Mouse (Mus musculus): Measurements from ENCODE around the gene Eif3c. TPM values are rescaled to one million over a fixed set of nuclear protein-coding genes. Genes with fewer than 3 reads are reported as not detected.

Eif3c gene
- polyA plus RNA-seq, 1 experiment from 2014 or later, result 212 TPM

DNA sequence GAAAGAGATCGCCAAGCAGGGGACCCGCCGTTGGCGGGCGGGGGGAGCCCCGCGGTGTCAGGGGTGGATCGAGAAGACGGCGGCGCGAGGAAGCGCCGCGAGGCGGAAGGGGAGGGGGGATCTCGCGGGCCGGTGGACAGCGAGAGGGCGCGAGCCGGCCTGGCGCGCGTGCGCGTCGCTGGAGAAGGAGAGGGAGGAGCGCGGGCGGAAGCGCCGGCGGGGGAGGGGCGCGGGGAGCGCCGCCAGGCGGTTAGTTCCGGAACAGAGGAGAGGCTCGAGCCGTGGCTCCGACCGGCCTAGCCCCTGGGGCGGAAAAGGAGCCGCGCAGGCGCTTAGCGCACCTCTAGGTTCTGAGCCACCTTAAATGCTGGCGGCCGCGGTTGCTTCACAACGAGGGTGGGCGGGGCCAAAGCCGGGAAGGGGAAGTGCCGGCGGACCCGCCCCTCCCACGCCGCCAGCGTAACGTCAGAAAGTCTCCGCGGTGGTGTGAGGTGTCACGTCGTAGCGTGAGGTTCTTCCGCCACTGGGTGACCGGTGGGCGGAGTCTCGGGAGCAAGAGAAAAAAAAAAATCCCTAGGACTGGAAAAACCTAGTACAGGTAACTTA is 62.8 kb downstream of the Eif3c start, which contains the start of gene Atxn2l:
Atxn2l (minus strand) TSS at position 165 of the 606 bp plus-strand sequence.
- ATAC-seq, result peak; percentile 85
- Histone ChIP-seq H3K27ac (peak within 1 kb of the TSS; percentile 100), H3K36me3 (ENCODE audit: poor library complexity, severe bottlenecking) (peaks cover 29% of the 10 kb centered on the region), H3K4me2 (peak within 1 kb of the TSS; percentile 76), H3K27me3 (no peaks in the 10 kb centered on the region), H3K4me1 (peaks cover 11% of the 10 kb centered on the region), H3K9ac (peak within 1 kb of the TSS; percentile 96), H3K4me3 (peak within 1 kb of the TSS; percentile 100), H3K9me3 (replicated peaks) (no peaks in the 10 kb centered on the region)
- 0% methylated on average over 50 of the region's 72 CpGs for WGBS

DNA sequence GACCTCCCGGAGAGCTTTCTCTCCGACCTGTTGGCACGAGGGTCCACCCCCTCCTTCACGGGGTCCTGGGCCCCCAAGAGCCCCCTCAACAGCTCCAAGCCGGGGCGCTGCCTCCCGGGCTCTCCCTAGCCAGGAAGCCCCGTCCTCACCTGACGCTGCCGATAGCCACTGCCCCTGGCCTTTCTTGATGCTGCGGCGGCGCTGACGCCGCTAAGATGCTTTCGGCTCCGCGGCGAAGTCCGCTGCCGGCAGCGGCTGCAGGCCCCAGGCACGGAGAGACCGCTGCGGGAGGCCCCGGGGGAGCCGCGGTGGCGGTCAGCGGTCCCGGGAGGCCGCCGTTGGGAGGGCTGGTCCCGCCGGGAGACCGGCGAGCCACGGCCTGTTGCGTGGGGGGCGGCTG is 63.5 kb downstream of the Eif3c start:
- H3K4me1 ChIP-seq, result peaks cover 11% of the 10 kb centered on the region
- no peaks in the 10 kb centered on the region for H3K9me3 ChIP-seq (replicated peaks)
- peak overlapping the region; percentile 100 for H3K27ac ChIP-seq
- H3K27me3 ChIP-seq, result no peaks in the 10 kb centered on the region
- H3K4me3 ChIP-seq, result peak overlapping the region; percentile 100
- H3K4me2 ChIP-seq, result peak overlapping the region; percentile 76
- peak overlapping the region; percentile 96 for H3K9ac ChIP-seq
- WGBS, result 1% methylated on average over 40 of the region's 40 CpGs
- peaks cover 35% of the 10 kb centered on the region for H3K36me3 ChIP-seq (ENCODE audit: poor library complexity, severe bottlenecking)
- no peak for ATAC-seq

DNA sequence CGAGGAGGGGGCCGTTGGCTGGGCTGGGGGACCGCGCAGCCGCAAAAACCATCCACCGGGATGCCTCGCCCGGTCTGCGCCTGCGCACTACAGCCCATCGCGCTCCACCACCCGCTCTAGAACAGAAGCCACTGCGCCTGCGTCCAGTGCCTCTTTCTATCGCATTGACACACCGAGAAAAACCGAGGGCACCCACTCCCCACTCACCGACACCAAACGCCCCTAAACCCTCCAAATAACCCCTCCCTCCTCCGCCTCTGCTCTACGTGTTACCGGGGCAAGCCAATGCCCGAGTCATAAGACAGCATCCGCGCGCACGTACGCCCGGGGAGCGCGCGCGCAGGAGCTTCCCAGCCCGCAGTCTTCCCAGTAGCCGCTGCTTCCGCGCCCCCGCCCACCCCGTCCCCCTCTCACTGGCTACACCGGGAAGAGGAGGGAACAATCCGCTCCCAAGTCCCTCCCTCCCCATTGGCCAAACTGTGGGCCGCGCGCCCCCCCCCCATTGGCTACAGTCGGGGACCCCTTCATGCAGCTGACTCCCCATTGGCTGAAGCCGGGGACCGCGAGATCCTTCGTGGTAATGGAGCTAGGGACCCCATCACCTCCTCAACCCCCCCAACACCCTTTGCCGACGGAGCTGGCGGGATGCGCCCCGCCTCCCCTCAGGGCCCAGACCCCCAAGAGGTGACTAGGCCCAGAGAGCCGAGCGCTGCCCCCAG is 64.0 kb downstream of the Eif3c start:
- H3K27ac ChIP-seq, result peak overlapping the region; percentile 100
- peak overlapping the region; percentile 100 for H3K4me3 ChIP-seq
- H3K36me3 ChIP-seq (ENCODE audit: poor library complexity, severe bottlenecking), result peaks cover 41% of the 10 kb centered on the region
- WGBS, result 1% methylated on average over 39 of the region's 57 CpGs
- H3K4me2 ChIP-seq, result peak overlapping the region; percentile 76
- peaks cover 11% of the 10 kb centered on the region for H3K4me1 ChIP-seq
- H3K9me3 ChIP-seq (replicated peaks), result no peaks in the 10 kb centered on the region
- no peaks in the 10 kb centered on the region for H3K27me3 ChIP-seq
- H3K9ac ChIP-seq, result peak overlapping the region; percentile 96
- peak; percentile 90 for ATAC-seq

DNA sequence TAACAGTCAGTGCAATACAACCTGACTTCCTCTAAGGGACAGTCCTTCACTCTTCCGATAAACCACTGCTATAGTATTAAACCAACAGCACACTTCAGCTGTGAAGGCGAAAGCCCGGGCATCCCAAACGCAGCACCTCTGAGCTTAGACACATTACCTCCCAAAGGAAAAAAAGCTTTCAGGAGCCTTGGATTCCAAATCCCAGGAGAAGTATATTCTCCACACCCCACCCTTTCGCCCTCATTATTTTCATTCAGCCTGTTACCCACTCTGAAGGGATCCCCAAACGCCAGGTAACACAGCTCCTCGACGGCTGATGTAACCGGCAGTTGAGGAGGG is 64.6 kb downstream of the Eif3c start:
- Histone ChIP-seq H3K36me3 (ENCODE audit: poor library complexity, severe bottlenecking) (peaks cover 46% of the 10 kb centered on the region), H3K4me1 (peaks cover 11% of the 10 kb centered on the region), H3K27me3 (no peaks in the 10 kb centered on the region), H3K9ac (peak overlapping the region; percentile 70), H3K27ac (peak overlapping the region; percentile 100), H3K4me3 (peak overlapping the region; percentile 100), H3K9me3 (replicated peaks) (no peaks in the 10 kb centered on the region), H3K4me2 (peak overlapping the region; percentile 76)
- no peak; the same call in 1 of the 2 replicates for ATAC-seq
- 1% methylated on average over 9 of the region's 9 CpGs for WGBS

DNA sequence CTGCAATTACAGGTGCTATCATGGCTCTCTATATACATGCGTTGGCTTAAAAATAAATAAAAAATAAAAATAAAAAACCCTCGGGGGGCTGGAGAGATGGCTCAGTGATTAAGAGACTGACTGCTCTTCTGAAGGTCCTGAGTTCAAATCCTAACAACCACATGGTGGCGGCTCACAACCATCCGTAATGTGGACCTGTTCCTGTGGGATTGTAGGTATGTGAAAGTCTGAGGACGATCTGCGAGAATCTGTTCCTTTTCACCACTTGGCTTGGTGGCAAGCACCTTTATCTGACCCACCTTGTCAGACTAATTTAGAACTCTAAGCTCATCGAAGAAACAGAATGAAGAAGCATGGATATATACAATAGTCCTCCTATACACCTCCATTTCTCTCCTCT is 66.8 kb downstream of the Eif3c start:
- Histone ChIP-seq H3K9me3 (replicated peaks) (no peaks in the 10 kb centered on the region), H3K4me3 (no peak overlapping the region), H3K4me1 (peaks cover 11% of the 10 kb centered on the region), H3K4me2 (no peak overlapping the region), H3K9ac (no peak overlapping the region), H3K36me3 (ENCODE audit: poor library complexity, severe bottlenecking) (peaks cover 69% of the 10 kb centered on the region), H3K27ac (no peak overlapping the region), H3K27me3 (no peaks in the 10 kb centered on the region)
- no peak for ATAC-seq
- 95% methylated on average over 7 of the region's 7 CpGs for WGBS

DNA sequence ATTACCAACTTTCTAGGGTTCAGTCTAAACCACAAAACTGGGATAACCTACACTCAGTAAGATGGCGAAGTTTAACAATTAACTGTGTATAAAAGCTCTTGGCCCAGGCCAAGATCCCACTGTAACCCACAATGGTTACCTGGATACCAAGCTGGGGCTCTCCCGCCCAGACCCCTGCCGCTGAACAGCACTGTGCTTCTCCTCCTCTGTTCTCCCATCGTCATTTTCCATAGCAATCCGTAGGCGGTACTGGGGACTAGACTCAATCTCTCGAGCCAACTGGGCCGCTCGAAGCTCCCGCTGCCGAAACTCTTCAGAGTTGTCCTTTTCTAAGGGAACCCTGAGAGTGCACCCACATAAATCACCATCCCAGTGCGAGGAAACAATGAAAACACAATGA is 68.2 kb downstream of the Eif3c start:
- 89% methylated on average over 12 of the region's 12 CpGs for WGBS
- H3K27me3 ChIP-seq, result no peaks in the 10 kb centered on the region
- no peak overlapping the region for H3K4me2 ChIP-seq
- peaks cover 83% of the 10 kb centered on the region for H3K36me3 ChIP-seq (ENCODE audit: poor library complexity, severe bottlenecking)
- H3K27ac ChIP-seq, result no peak overlapping the region
- H3K9me3 ChIP-seq (replicated peaks), result no peaks in the 10 kb centered on the region
- H3K4me1 ChIP-seq, result peaks cover 11% of the 10 kb centered on the region
- no peak for ATAC-seq
- no peak overlapping the region for H3K4me3 ChIP-seq
- no peak overlapping the region for H3K9ac ChIP-seq

DNA sequence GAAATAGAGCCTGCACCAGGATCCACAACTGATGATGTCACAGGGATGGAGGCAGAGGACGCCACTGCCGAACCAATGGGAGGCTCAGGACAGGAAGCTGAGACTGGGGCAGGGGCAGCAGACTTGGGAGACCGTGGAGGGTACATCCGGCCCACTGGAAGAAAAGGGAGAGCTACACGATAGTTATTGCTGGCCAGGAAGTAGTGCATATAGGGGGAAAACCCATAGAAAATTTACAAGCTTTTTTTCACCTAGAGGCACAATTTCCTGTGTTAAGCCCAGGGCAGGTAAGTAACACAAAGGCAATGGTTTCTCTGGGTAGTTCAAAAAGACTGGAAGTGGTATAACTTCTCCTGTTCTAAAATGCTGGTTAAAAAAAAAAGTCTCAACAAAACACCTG is 69.7 kb downstream of the Eif3c start:
- Histone ChIP-seq H3K36me3 (ENCODE audit: poor library complexity, severe bottlenecking) (peaks cover 97% of the 10 kb centered on the region), H3K4me1 (peaks cover 9% of the 10 kb centered on the region), H3K9ac (no peak overlapping the region), H3K27ac (no peak overlapping the region), H3K27me3 (no peaks in the 10 kb centered on the region), H3K4me3 (no peak overlapping the region), H3K4me2 (no peak overlapping the region), H3K9me3 (replicated peaks) (no peaks in the 10 kb centered on the region)
- WGBS, result 85% methylated on average over 5 of the region's 5 CpGs
- ATAC-seq, result no peak

Small RNAs within 50 kb of the gene (microRNA-seq; reads per million reads assigned to microRNA genes)
- gene Mir7059, result 0.80 reads per million

Other genes starting within 250 kb of the Eif3c start
- 1.0 and 1.9 TPM in 2 replicates for gene Lat, start 196.8 kb downstream of the Eif3c start, polyA plus RNA-seq (2015; fragmentation: Nextera tagmentation; extraction: Ambion mirVana)
- gene Spns1, start 189.0 kb downstream of the Eif3c start, polyA plus RNA-seq (2015; fragmentation: Nextera tagmentation; extraction: Ambion mirVana), result 58.6 and 69.2 TPM in 2 replicates
- gene Nfatc2ip, start 169.7 kb downstream of the Eif3c start, polyA plus RNA-seq (2015; fragmentation: Nextera tagmentation; extraction: Ambion mirVana), result 3.0 and 4.5 TPM in 2 replicates
- not detected in 2 replicates for gene Cd19, start 151.5 kb downstream of the Eif3c start, polyA plus RNA-seq (2015; fragmentation: Nextera tagmentation; extraction: Ambion mirVana)
- gene Rabep2, start 137.7 kb downstream of the Eif3c start, polyA plus RNA-seq (2015; fragmentation: Nextera tagmentation; extraction: Ambion mirVana), result 18.7 and 22.4 TPM in 2 replicates
- gene Atp2a1, start 103.3 kb downstream of the Eif3c start, polyA plus RNA-seq (2015; fragmentation: Nextera tagmentation; extraction: Ambion mirVana), result 0.19 and 0.32 TPM in 2 replicates
- 55.8 and 61.6 TPM in 2 replicates for gene Sh2b1, start 91.0 kb downstream of the Eif3c start, polyA plus RNA-seq (2015; fragmentation: Nextera tagmentation; extraction: Ambion mirVana)
- 114 and 123 TPM in 2 replicates for gene Tufm, start 79.0 kb downstream of the Eif3c start, polyA plus RNA-seq (2015; fragmentation: Nextera tagmentation; extraction: Ambion mirVana)
- 52.4 and 60.0 TPM in 2 replicates for gene Atxn2l, start 63.0 kb downstream of the Eif3c start, polyA plus RNA-seq (2015; fragmentation: Nextera tagmentation; extraction: Ambion mirVana)
- gene Apobr, start 18.5 kb upstream of the Eif3c start, polyA plus RNA-seq (2015; fragmentation: Nextera tagmentation; extraction: Ambion mirVana), result 0.38 and 0.46 TPM in 2 replicates
- gene Cln3, start 19.4 kb upstream of the Eif3c start, polyA plus RNA-seq (2015; fragmentation: Nextera tagmentation; extraction: Ambion mirVana), result 26.3 and 30.8 TPM in 2 replicates
- gene Il27, start 28.5 kb upstream of the Eif3c start, polyA plus RNA-seq (2015; fragmentation: Nextera tagmentation; extraction: Ambion mirVana), result not detected in 2 replicates
- gene Nupr1, start 64.5 kb upstream of the Eif3c start, polyA plus RNA-seq (2015; fragmentation: Nextera tagmentation; extraction: Ambion mirVana), result 2.1 and 2.5 TPM in 2 replicates
- gene Sgf29, start 82.9 kb upstream of the Eif3c start, polyA plus RNA-seq (2015; fragmentation: Nextera tagmentation; extraction: Ambion mirVana), result 57.3 and 64.6 TPM in 2 replicates
- gene Sult1a1, start 110.0 kb upstream of the Eif3c start, polyA plus RNA-seq (2015; fragmentation: Nextera tagmentation; extraction: Ambion mirVana), result 0.46 and 0.68 TPM in 2 replicates
- gene Bola2, start 129.0 kb upstream of the Eif3c start, polyA plus RNA-seq (2015; fragmentation: Nextera tagmentation; extraction: Ambion mirVana), result 183 and 187 TPM in 2 replicates
- 16.6 TPM in 2 replicates for gene Slx1b, start 129.4 kb upstream of the Eif3c start, polyA plus RNA-seq (2015; fragmentation: Nextera tagmentation; extraction: Ambion mirVana)
- gene Coro1a, start 141.4 kb upstream of the Eif3c start, polyA plus RNA-seq (2015; fragmentation: Nextera tagmentation; extraction: Ambion mirVana), result 72.7 and 77.1 TPM in 2 replicates
- gene Mapk3, start 193.2 kb upstream of the Eif3c start, polyA plus RNA-seq (2015; fragmentation: Nextera tagmentation; extraction: Ambion mirVana), result 75.3 and 78.3 TPM in 2 replicates
- gene Gdpd3, start 199.9 kb upstream of the Eif3c start, polyA plus RNA-seq (2015; fragmentation: Nextera tagmentation; extraction: Ambion mirVana), result 1.7 and 2.8 TPM in 2 replicates
- 124 and 143 TPM in 2 replicates for gene Ypel3, start 210.5 kb upstream of the Eif3c start, polyA plus RNA-seq (2015; fragmentation: Nextera tagmentation; extraction: Ambion mirVana)
- gene Tbx6, start 215.1 kb upstream of the Eif3c start, polyA plus RNA-seq (2015; fragmentation: Nextera tagmentation; extraction: Ambion mirVana), result 0.43 and 0.55 TPM in 2 replicates
- gene Ppp4c, start 226.1 kb upstream of the Eif3c start, polyA plus RNA-seq (2015; fragmentation: Nextera tagmentation; extraction: Ambion mirVana), result 246 and 258 TPM in 2 replicates
- gene Fam57b, start 231.3 kb upstream of the Eif3c start, polyA plus RNA-seq (2015; fragmentation: Nextera tagmentation; extraction: Ambion mirVana), result 27.0 and 30.0 TPM in 2 replicates

Measured in forebrain, embryonic 13.5 days (tissue).